ENCODE assay signal across 16 mouse cellular contexts in genomic region chr2:21202754-21203153, GRCm38 (mm10). TPM values are rescaled to one million over a fixed set of nuclear protein-coding genes. Genes with fewer than 3 reads are reported as not detected.
DNase-seq lines count a peak whose midpoint lies in the region; ATAC-seq and TF ChIP-seq lines count a peak whose summit lies in the region.
"Had no signal": no experiment of that assay in that cellular context is flagged by ENCODE, and none has a peak within 500 bp of the region (broad histone marks: within the 10 kb centered on the region; RNA-seq: fewer than 3 reads in every experiment).

No protein-coding gene starts in this region.

- no peaks in the 10 kb centered on the region for H3K9me3 ChIP-seq in forebrain, embryonic 15.5 days
- H3K9me3 ChIP-seq: hindbrain, embryonic 15.5 days; limb, embryonic 13.5 days; midbrain, embryonic 13.5 days had no signal

- no peak overlapping the region for H3K27ac ChIP-seq in testis, adult 2 months (ENCODE audit: control insufficient read depth, insufficient read depth, low read depth, low read length)
- H3K27ac ChIP-seq in forebrain, embryonic 15.5 days (replicated peaks): no peak overlapping the region
- H3K27ac ChIP-seq: heart, adult 2 months; hindbrain, embryonic 15.5 days; limb, embryonic 13.5 days; midbrain, embryonic 13.5 days had no signal

- H3K4me3 ChIP-seq in testis, adult 2 months (ENCODE audit: control insufficient read depth, low read depth, low read length): peak overlapping the region; percentile 27; the same call in 1 of the 2 replicates
- H3K4me3 ChIP-seq in forebrain, embryonic 15.5 days: no peak overlapping the region
- H3K4me3 ChIP-seq: heart, adult 2 months; hindbrain, embryonic 15.5 days; limb, embryonic 13.5 days; midbrain, embryonic 13.5 days had no signal

- 80% methylated on average over 2 of the region's 2 CpGs for WGBS in forebrain, embryonic 15.5 days

- ATAC-seq in forebrain, embryonic 15.5 days (replicated peaks): no peak
- ATAC-seq: midbrain, embryonic 13.5 days had no signal

- no peak for TF ChIP-seq CTCF in testis, adult 2 months (IDR thresholded peaks at IDR 0.05; ENCODE audit: control insufficient read depth, insufficient read depth, insufficient replicate concordance, low read depth, low read length)

- intact Hi-C loops in heart, postnatal 25 days (cut with DNase I): loop anchor here (5.0 kb wide), 1 partner anchor 235 kb away; the partner anchor contains the start of gene Arhgap21
- intact Hi-C loops in heart, postnatal 10 days (cut with DNase I): loop anchor here (5.0 kb wide), 1 partner anchor 235 kb away; the partner anchor contains the start of gene Arhgap21

- H3K27me3 ChIP-seq in testis, adult 2 months (ENCODE audit: control insufficient read depth, insufficient read depth, low read length): no peaks in the 10 kb centered on the region
- no peaks in the 10 kb centered on the region for H3K27me3 ChIP-seq in forebrain, embryonic 15.5 days
- H3K27me3 ChIP-seq: hindbrain, embryonic 15.5 days; limb, embryonic 13.5 days; midbrain, embryonic 13.5 days had no signal

- no peak overlapping the region for H3K4me2 ChIP-seq in forebrain, embryonic 15.5 days (replicated peaks)
- H3K4me2 ChIP-seq: hindbrain, embryonic 15.5 days; limb, embryonic 13.5 days; midbrain, embryonic 13.5 days had no signal

- peak; percentile 31 for DNase-seq in heart, adult 8-10 months (ENCODE audit: low spot score)
- DNase-seq in heart, postnatal 25 days (ENCODE audit: low spot score): no peak
- no peak for DNase-seq in testis, postnatal 10 days (ENCODE audit: low spot score)
- peak; percentile 65 to 66 for DNase-seq in heart, postnatal 10 days
- no peak for DNase-seq in layer of hippocampus, postnatal 25 days (ENCODE audit: extremely low spot score in 1 of 2, low spot score in 1 of 2)
- DNase-seq: adrenal gland, postnatal 36 days; kidney, adult 18-20 months; kidney, postnatal 25 days; thymus, postnatal 4 days had no signal

- H3K4me1 ChIP-seq in testis, adult 2 months (ENCODE audit: control insufficient read depth, insufficient read depth, low read length): no peaks in the 10 kb centered on the region; the same call in 1 of the 2 replicates
- peaks cover 12% of the 10 kb centered on the region for H3K4me1 ChIP-seq in forebrain, embryonic 15.5 days

- H3K36me3 ChIP-seq in testis, adult 2 months (ENCODE audit: control insufficient read depth, insufficient read depth, low read length): no peaks in the 10 kb centered on the region
- no peaks in the 10 kb centered on the region for H3K36me3 ChIP-seq in forebrain, embryonic 15.5 days
- H3K36me3 ChIP-seq: hindbrain, embryonic 15.5 days; limb, embryonic 13.5 days; midbrain, embryonic 13.5 days had no signal

- no peak overlapping the region for H3K9ac ChIP-seq in forebrain, embryonic 15.5 days (replicated peaks)
- H3K9ac ChIP-seq: hindbrain, embryonic 15.5 days; limb, embryonic 13.5 days; midbrain, embryonic 13.5 days had no signal

- TF ChIP-seq POLR2A in testis, adult 2 months (IDR thresholded peaks at IDR 0.05; ENCODE audit: control insufficient read depth, low read depth, low read length): no peak

RNA-seq across cellular contexts. Expression of gene Enkur, which starts 2.4 kb away (rescaled TPM):
- total RNA-seq in heart, adult 8-10 months (2022): 1 to 10 TPM; 1.0 to 1.1 (median 1.1) TPM
- total RNA-seq in heart, postnatal 25 days (2021): 1 to 10 TPM; 1.7 to 2.3 TPM
- 33.5 and 41.4 TPM in 2 replicates for polyA plus RNA-seq in testis, adult 2 months (2012; rRNA removed)
- total RNA-seq in heart, postnatal 10 days (2021): 1 to 10 TPM; 5.8 to 6.2 TPM
- polyA plus RNA-seq in forebrain, embryonic 15.5 days (2015; fragmentation: Nextera tagmentation; extraction: Ambion mirVana): 2.4 and 4.7 TPM in 2 replicates
- 1 to 10 TPM; 1.9 to 2.3 TPM for total RNA-seq in layer of hippocampus, postnatal 25 days (2021)
- polyA plus RNA-seq: liver, embryonic 16.5 days had no signal

RNA-seq across cellular contexts. Expression of gene Thnsl1, which starts 2.8 kb away (rescaled TPM):
- 10 to 100 TPM in 1 of 4 experiments, 1 to 10 TPM in 3; 7.4 to 10.5 (median 9.1) TPM for total RNA-seq in heart, adult 8-10 months (2022)
- total RNA-seq in heart, postnatal 25 days (2021): 1 to 10 TPM; 5.6 to 8.6 TPM
- 17.1 and 20.6 TPM in 2 replicates for polyA plus RNA-seq in testis, adult 2 months (2012; rRNA removed)
- 1 to 10 TPM; 4.1 to 6.6 TPM for total RNA-seq in heart, postnatal 10 days (2021)
- 25.8 and 26.9 TPM in 2 replicates for polyA plus RNA-seq in forebrain, embryonic 15.5 days (2015; fragmentation: Nextera tagmentation; extraction: Ambion mirVana)
- total RNA-seq in layer of hippocampus, postnatal 25 days (2021): 10 to 100 TPM; 20.0 to 20.6 TPM

Comparison
In these comparisons a context has a peak if more than half of its experiments do, and no peak if none do; other contexts are left out.
1. DNase-seq: peak in heart, adult 8-10 months (single experiment) and heart, postnatal 10 days (2 of 2); none in heart, postnatal 25 days (single experiment), testis, postnatal 10 days (single experiment) and layer of hippocampus, postnatal 25 days (0 of 2).